Mouse (Mus musculus) stomach, postnatal 0 days (tissue): ENCODE measurements around the gene Ppp6r1.

Experiments
- CTCF ChIP-seq: IDR thresholded peaks from 2 replicates; pipeline ENCODE4 v1.5.1; 2016; ENCODE audit warnings: antibody characterized with exemption, low read depth, mild to moderate bottlenecking, moderate library complexity
- EP300 ChIP-seq: optimal IDR thresholded peaks from 2 replicates; pipeline ENCODE3; 2016; ENCODE audit warnings: antibody characterized with exemption

GRCm38 (mm10) chr7:4652726-4653125 lies 6.1 kb downstream of the Ppp6r1 start:
- no peak for TF ChIP-seq CTCF
- no peak for TF ChIP-seq EP300
